Mouse (Mus musculus) CD8-positive naive resting alpha-beta T cell, adult 2 months (primary cell): ENCODE results near the gene Ptpn14.

Experiments used
- DNase-seq, 2 experiments: peaks; one replicate each; pipeline ENCODE4 v3.0.0; 2022; ENCODE audit warnings: low read depth in 2 of 2, low spot score in 2 of 2

Ptpn14 gene

DNA sequence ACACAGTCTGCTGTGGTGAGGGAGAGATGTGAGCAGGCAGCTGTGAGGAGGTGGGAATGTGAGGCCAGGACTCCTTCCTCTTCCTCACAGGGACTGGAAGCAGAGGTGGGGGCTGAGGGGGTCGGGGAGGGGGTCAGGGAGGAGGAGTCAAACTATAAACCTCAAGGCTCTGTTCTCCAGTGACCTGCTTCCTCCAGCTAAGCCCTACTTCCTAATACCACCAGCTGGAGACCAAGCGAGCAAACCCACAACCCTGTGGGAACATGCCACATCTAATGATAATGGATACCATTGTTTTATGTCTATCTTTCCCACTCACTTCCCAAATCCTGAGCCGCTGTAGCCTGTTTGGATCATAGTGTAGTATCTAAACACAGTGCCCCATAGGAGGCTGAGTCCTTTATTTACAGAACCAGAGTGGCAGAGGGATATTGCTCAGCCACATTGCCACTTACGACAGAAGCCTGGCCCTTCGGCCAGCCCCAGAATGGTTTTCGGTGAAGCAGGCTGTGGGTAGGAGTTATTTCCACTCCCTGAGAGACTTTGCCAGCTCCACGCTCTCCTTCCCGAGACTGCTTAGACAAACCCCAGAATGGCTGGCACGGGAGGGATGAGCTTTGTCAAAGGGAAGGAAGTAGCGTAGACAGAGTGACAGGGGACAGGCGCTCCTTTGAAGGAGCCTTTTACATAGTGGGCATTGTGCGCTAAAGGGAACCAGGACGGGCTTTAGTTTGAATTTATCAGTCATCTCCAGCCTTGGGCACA, 78.6 kb downstream of the Ptpn14 start:
- DNase-seq = no peak

DNA sequence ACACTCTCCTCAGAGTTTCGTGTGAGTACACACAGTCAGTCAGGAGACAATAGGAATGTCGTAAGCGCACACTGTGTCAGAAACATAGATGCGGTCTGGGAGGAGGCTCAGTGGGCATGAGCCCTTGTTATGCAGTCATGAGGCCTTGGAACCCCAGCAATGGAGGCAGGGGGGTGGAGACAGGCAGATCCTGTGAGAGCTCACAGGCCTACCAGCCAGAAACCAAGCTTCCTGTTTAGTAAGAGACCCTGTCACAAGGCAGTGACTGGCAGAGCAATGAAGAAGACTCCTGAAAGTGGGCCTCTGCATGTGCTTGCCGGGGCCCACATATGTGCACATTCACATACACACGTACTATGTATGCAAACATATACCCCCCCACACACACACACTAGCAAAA, 79.9 kb downstream of the Ptpn14 start:
- no peak for DNase-seq

DNA sequence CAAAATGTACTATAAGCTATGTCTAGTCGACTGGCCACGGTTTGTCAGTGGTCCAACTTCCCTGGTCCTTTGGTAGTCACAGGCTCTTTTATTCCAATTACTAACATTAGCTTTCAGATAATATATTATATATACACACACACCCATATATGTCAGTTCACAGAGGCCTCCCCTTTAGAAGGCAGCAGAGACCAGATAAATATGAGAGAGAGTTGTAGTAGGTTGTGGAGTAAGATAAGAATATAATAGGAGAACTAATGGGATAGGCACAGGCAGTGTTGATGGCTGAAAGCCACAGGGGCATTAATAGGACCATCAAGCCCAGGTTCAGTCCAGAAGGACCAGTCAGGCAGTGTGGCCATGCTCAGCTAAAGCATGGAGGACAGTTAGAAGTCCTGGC, 80.4 kb downstream of the Ptpn14 start:
- DNase-seq = no peak

DNA sequence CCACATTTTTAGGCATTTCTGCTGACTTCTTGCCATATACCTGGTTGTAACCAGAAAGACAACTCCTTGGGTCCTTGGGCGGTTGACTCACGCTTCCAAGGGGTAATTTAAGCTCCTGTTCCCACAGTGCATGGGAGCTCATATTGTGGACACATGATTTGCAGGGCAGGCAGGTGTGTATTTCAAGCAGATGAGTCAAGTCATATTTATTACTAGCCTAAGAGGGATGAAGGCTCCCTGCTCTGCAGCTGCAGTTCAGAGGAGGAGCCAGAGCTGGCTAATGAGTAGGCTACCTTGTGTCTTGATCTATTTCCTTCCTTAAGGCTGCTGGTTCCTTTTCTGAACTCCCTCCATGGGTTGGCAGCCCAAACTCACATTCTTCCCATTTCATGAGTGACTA, 83.7 kb downstream of the Ptpn14 start:
- DNase-seq = no peak

DNA sequence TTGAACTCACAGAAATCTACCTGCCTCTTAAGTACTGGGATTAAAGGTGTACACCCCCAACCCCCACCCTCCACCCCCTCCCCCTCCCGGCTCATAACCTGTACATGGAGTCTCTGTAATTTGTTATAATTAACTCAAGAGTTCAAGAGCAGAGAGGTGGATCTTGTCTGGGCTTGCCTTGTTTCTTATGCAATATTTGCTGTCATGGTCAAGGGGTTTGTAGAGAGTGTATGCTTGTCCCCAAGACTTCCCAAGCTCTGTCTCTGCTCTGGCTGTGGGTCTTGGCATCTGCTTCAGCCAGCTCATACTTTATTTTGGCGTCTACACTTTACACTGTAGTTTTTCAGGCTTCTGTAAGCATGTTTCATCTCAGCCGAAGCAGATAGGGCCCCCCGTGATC, 86.3 kb downstream of the Ptpn14 start:
- no peak for DNase-seq

DNA sequence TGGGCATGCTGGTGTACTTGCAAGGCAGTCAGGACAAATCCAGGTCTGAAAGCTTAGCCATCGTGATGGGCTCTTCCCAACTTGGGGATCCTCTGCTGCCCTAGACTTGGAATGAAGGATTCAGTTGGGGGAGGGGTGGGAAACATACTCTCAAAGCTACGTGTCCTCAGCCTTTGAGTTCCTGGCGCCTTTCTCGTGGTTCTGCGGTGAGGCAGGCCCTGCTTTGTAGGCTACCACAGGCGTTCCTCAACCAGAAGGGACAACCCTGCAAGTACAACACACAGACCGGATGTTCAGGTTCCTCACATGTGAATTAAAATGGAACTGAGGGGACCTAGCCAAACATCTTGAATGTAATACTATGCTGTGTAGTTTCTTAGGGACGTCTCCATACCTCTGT, 89.0 kb downstream of the Ptpn14 start:
- DNase-seq = no peak

DNA sequence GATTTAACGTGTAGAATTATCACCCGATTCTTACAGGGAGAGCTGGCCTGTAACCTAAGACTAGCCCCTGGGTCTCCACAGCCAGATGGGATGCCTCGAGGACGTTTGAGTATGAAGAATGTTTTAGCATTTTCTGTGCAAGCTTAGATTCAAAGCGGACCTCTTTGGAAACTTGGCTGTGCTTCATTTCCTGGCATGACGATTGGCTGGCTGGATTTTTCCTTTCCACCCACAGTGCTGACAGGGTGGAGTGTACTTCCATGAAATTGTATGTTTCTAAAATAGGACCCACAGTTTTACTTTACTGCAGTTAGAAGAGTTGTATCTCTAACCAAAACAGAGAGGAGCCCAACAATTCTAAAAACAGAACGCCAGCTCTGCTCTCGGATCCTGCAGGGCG, 89.7 kb downstream of the Ptpn14 start:
- DNase-seq = no peak

DNA sequence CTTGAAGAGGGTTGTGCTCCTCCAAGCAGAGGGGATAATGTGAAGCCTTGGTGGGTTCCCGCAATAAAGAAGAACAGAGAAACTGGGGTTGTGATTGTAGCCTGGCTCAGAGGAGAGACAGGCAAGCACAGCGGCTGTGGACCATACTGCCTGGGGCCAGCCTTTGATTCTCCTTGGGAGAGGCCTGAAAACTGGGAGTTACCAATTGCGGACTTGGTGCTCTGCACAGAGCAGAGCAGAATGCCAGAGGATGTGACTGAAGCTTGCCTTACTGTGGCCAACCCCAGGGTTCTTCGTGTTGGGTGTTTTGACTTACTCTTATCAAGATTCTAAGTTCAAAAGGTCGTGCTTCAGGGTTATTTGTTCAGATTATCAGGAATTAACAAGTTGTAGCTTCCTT, 92.0 kb downstream of the Ptpn14 start:
- DNase-seq = no peak

DNA sequence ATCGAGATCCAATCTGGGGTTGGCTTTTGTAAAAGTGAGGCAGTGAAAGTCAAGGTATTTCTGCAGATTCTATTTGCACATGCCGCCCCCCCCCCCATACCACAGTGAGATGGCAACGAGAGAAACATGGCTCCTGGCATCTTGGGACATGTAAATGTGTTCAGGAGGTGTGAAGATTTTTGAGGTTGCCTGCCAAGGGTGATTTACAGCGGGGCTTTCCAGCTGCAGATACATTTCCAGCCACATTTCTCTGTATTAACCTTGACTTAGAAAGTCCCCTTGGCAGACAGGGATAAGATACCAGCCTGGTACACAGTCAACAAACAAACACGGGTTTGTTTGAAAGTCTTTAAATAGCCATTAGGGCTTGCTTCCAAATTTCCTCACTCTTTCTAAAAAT, 96.4 kb downstream of the Ptpn14 start:
- no peak for DNase-seq

DNA sequence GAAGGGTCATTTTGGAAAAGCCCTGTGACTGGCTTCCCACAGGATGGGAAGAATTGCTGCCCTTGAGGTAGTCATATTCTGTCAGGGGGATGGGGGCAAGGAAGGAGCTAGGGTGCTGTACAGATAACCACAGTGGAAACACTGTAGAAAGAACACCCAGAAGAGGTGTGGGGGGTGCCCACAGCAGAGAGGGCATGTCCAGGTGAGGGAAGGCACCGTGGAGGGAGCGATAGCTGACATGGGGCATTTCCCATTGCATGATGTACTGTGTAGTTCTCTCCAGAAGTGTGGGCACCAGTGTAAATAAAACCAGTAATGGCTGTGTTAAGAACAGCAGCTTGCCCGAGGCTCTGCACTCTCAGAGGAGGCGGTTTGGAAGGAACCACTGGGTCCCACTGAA, 102.3 kb downstream of the Ptpn14 start:
- DNase-seq = no peak

DNA sequence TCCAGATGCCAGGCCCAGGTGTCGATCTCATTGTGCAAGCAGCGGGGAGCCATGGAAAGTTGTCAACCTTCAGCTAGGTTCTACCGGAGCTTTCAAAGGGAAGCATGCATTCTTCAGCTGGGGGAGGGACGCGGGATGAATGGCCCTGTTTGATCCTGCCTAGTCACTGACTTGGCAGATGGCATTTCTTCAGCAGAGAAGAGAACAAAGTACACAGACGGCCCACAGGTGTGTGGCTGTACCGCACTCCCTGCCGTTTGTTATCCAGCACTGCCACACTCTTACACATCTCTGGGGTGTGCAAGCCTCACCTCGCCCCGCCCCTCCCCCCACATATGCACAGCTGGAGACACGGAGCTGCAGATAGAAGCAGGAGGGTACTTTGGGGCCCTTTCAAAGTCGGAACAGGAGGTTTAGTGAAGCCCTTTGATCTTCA, 102.7 kb downstream of the Ptpn14 start:
- no peak for DNase-seq

DNA sequence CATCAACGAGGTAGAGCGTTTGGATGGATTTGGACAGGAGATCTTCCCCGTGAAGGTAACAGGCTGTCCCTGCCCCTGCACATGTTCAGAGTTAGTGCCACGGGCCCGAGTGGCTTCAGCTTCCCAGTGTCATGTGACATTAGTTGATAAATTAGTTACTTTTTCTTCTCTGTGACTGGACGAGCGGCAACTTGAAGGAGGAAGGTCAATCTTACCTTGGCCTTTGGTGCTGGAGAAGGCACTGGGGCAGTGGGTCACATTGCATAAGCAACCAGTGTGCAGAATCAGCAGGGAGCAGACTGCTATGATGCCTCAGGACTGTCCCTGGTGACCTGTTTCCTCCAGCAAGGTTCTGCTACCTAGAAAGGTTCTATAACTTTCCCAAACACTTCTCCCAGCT, 105.3 kb downstream of the Ptpn14 start:
- no peak for DNase-seq

DNA sequence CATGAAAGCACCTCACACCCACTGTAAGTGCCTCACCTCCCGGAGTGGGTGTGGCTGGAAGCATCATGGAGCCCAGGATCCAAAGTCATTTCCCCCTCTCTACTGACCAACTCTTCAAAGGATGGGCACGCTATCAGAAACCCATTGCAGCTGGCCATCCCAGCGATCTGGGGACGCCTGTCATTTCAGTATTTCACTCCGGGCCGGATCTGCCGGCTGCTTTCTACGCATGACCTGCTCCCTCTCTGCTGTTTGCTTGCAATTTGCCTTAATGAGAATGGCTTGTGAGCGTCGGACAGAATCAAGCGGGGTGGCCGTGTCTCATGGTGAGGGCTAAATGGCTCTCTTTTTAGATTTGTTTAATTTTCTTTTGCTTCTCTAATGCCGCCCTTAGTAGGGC, 106.1 kb downstream of the Ptpn14 start:
- DNase-seq = no peak

DNA sequence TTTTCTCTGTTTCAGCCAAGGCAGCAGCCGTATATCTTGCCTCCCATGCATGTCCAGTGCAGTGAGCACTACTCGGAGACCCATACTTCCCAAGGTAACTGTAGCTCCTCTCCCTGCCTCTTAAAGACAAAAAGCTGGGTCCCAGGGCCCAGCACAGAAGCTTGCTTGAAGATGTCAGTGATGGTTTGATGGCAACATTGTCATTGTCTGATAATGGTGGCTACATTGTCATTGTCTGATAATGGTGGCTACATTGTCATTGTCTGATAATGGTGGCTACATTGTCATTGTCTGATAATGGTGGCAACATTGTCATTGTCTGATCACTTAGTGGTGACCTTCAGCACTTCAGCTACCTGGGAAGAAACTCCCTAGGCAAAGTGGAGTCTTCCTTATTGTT, 118.3 kb downstream of the Ptpn14 start:
- DNase-seq = no peak

DNA sequence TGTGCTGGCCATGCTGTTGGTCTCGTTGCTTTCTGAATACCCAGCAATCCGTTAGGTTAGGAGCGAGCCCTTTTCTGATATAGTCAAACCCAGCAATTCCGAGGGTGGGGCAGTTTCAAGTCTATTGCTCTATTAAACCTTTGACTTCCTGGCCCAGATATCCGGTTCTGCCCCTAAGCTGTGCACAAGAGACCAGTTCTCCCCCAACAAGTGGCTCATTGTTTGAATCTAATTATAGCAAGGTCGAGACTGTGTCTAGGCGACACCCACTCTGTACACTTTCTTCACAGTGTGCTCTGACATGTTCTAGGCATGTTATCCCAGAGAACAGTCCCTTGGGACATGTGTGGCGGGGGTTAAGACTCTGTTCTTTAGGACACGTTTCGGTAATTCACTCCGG, 121.5 kb downstream of the Ptpn14 start:
- DNase-seq = no peak

DNA sequence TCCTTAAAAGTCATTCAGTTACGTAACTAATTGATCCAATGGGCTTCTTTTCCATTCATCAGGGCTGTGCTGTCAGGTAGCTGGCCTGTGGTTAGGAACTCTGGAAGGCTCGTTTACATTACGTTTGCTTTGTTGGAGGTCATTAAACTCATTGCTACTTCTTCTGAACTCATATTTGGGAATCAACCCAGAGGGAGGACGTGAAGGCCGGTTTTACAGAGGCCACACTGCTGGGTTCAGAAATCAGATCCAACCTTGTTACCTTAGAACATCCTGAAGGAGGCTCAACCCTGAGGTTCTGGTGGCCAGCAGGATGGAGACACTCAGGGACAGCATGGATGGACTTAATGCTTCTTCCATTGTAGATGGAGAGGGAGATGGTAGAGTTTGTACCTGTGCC, 124.0 kb downstream of the Ptpn14 start:
- DNase-seq = no peak

DNA sequence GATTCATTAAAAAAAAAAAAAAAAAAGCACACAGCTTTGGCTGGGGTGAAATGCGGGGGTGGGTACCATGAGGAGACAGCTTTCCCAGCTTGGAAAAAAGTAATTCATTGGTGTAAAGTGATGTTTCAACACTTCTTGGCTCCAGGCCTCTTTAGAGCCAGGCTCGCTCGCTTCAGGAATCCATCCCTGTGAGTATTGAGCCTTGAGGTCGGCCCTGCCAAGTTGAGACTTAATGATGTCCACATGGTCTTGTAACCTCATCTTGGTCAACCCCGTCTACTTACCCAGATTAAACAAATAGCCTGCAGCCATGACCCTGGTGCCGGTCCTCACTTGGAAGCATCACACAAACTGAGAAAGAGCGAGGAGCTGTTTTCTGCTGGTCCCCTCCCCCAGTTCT, 124.4 kb downstream of the Ptpn14 start:
- DNase-seq = no peak

DNA sequence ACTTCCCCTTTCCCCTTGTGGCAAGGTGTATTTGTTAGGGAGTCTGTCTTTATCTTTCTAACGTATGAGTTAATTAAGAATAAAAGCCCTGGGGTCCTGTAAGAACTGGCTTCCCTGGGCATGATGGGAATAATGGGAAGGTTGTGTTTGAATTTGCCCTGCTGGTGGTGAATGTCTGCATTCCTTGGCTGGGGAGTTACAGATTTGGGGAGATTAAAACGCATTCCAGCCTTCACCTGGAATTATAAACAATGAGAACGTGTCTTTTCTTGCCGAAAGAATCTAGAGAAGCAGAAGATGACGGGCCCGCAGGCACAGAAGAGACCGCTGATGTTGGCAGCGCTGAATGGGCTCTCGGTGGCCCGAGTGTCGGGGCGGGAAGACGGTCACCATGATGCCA, 126.6 kb downstream of the Ptpn14 start:
- no peak for DNase-seq

DNA sequence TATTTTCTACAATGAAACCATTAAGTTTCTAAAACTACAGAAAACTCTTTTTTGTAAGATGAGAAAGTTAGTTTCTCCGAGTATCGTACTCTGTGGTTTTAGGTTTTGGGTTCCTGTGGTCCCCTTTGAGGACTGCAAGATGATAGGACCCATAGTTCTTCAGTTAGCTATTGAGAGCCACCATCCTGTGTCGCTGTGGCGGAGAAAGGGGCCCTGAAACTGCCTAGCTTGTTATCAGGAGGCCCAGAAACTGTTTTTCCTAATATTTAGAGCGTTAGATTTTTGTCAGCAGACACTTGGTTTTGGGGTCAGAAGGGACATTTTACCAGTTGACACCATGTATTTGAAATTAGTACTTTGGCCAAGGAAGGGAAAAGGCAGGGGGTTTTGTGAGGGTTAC, 127.7 kb downstream of the Ptpn14 start:
- DNase-seq = no peak

DNA sequence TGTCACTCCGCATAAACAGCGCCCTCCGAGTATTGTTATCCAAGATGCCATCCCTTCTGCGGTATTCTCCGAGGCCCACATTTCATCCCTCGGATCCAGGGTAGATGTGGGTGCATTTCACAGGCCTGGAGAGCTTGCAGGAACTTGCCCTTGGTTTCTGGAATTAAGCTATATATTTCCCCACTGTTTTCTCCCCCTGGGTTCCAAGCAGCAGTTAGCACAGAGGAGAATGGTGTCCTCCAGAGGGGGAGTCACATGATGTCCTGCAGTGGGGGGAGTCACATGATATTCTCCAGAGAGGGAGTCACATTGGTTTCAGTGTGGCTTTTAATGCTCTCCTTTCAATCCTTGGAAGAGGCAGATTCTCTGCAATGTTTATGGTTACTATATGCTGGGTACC, 130.3 kb downstream of the Ptpn14 start:
- DNase-seq = no peak

DNA sequence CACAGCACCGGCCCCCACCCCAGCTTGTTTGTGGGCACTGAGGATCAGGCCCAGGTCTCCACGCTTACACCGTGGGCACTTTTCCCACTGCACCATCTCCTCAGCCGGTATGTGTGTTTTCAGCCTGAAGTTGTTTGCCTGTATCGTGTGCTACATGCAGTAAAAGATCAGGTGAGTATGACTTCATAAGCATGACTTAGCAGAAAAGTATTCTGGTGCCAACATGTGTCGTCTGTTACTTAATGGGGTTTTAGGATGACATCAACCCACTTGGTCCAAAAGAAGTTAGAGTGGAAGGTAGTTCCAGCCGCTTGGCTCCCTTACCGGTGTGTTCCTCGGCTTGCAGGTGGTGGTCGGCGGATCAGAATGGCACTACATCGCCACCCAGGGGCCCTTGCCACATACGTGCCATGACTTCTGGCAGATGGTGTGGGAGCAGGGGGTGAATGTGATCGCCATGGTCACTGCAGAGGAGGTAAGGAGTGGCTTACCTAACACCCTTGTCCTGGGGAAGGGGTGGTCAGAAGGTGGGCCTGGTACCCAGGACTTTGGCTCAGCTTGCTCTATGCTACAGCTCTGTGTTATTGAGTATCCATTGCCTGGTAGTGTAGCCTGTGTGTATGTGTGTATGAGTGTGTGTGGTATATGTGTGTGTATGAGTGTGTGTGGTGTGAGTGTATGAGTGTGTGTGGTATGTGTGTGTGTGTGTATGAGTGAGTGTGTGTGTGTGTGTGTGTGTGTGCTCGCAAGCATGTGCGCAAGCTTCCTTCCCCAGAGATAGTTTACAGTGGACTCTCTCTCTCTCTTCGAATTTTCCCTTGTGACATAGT, 132.3 kb downstream of the Ptpn14 start:
- no peak for DNase-seq

DNA sequence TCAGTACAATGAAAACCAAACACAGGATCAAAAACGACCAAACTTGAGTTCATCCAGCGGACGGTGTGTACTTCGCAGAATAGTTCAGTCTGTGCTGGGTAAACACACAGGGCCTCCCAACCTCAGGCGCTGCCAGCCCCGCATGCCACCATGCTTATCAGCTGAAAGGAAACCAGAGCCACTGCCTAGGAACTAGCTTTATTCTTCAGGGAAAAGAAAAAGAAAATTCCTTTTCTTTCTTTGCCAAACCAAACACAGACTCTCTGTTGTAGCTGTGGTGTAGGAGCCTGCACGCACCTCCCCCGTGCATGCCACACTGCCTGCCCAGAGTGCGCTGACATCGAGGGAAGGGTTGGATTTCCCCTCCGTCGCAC, 132.9 kb downstream of the Ptpn14 start:
- no peak for DNase-seq

DNA sequence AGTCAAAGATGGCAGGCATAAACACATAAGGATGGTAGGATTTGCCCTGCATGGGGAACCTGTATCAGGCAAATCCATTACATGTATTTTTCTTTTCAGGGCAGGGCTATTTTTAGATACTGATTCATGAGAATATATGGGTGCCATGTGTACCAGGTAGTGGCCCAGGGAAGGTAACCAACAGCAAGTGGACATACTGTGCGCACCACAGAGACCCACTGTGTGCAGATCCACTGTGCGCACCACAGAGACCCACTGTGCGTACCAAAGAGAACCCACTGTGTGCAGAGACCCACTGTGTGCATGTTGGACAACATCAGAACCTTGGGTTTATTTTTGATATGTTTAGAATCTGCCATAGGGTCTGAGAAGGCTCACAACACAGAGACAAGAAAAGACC, 135.7 kb downstream of the Ptpn14 start:
- DNase-seq = no peak
